Mouse (Mus musculus): ENCODE measurements around the gene Cxxc4. TPM values are rescaled to one million over a fixed set of nuclear protein-coding genes. Genes with fewer than 3 reads are reported as not detected.
A peak's percentile ranks its signal among the peaks of the same experiment; 100 is the strongest.
"Not testable (repeated sequence)": the region's sequence is repeated elsewhere in the genome, so short reads cannot be mapped to it uniquely, and the experiment has no call there.

Cxxc4 gene
- polyA plus RNA-seq (2015; fragmentation: Nextera tagmentation; extraction: Ambion mirVana) = 2.9 and 4.1 TPM in 2 replicates

GRCm38 (mm10) chr3:134236414-134237112, at the start of gene Cxxc4:
TSS of gene Cxxc4 (plus strand) at chr3:134236484.
- peak; percentile 70 for DNase-seq (ENCODE audit: low spot score)
- Histone ChIP-seq H3K27me3 (ENCODE audit: insufficient read depth, low read length) (no peaks in the 10 kb centered on the region), H3K36me3 (ENCODE audit: insufficient read depth, low read length) (no peaks in the 10 kb centered on the region), H3K4me1 (replicated peaks; ENCODE audit: insufficient read depth, low read length) (0 out of 2 replicates have a peak, but pooled peaks cover 7% of the 10 kb centered on the region), H3K9me3 (replicated peaks; ENCODE audit: low read length) (no peaks in the 10 kb centered on the region), H3K9ac (ENCODE audit: low read depth, low read length) (peak within 1 kb of the TSS; percentile 47; the same call in 1 of the 2 replicates), H3K4me3 (replicated peaks; ENCODE audit: low read depth, low read length) (peak within 1 kb of the TSS; percentile 42), H3K4me2 (ENCODE audit: low read length) (peak within 1 kb of the TSS; percentile 74), H3K27ac (peak within 1 kb of the TSS; percentile 31; the same call in 1 of the 2 replicates)
- no peak for TF ChIP-seq CTCF (IDR thresholded peaks at IDR 0.05; ENCODE audit: low read depth)
- WGBS = 3% methylated on average over 17 of the region's 22 CpGs
- peak; percentile 59 for ATAC-seq (replicated peaks; ENCODE audit: low FRiP score, low read depth)

DNA sequence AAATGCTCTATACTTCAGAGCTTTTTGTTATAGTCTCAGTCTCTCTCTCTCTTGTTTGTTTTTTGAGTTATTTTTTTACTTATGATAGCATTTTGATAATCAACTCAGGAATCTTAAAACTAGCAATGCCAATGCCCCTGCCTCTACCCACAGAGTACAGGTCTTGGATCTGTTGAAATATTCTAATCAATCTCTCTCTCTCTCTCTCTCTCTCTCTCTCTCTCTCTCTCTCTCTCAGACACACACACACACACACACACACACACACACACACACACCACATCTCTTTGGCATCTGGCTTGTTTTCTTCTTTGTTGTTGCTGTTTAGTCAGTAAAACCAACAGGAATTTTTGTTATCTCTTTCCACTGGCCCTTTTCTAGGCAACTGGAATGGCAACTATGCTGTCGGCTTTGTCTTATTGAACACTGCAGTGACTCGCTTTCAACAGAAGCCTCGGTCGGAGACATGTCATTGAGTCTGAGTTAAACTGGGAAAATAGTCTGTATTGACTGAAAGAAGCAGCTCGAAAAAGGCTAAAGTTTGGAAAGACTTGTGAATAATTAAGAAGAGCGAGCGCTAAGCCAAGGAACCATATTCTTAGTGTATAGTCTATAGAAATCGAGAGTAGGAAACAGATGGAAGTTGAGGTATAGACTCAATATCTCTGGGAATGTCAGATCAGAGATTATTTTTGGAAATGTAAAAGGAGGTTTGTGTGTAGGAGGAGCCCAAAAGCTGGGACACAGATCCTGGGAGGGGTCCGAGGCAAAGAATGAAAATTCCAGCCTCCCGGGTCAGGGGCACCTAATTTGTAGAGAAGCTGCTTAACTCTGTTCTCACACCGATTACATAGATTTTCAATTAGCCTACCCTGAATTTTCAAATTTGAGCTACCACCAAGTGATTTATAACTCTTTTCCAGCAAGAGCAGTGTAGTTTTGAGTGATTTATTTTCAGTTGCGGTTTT, 47.0 kb upstream of the Cxxc4 start:
- Histone ChIP-seq H3K4me3 (replicated peaks; ENCODE audit: low read depth, low read length) (0 out of 2 replicates have a peak overlapping the region, but pooled peaks have one; percentile 17), H3K36me3 (ENCODE audit: insufficient read depth, low read length) (no peaks in the 10 kb centered on the region), H3K4me1 (replicated peaks; ENCODE audit: insufficient read depth, low read length) (no peaks in the 10 kb centered on the region), H3K4me2 (ENCODE audit: low read length) (peak overlapping the region; percentile 45), H3K27ac (no peak overlapping the region), H3K9me3 (replicated peaks; ENCODE audit: low read length) (no peaks in the 10 kb centered on the region), H3K9ac (ENCODE audit: low read depth, low read length) (no peak overlapping the region), H3K27me3 (ENCODE audit: insufficient read depth, low read length) (no peaks in the 10 kb centered on the region)
- DNase-seq (ENCODE audit: low spot score) (no peak), ATAC-seq (replicated peaks; ENCODE audit: low FRiP score, low read depth) (no peak)
- no peak for TF ChIP-seq CTCF (IDR thresholded peaks at IDR 0.05; ENCODE audit: low read depth)
- WGBS = 76% methylated on average over 12 of the region's 12 CpGs

GRCm38 (mm10) chr3:134190046-134190445, 46.2 kb upstream of the Cxxc4 start:
- no peak for TF ChIP-seq CTCF (IDR thresholded peaks at IDR 0.05; ENCODE audit: low read depth)
- H3K4me3 ChIP-seq (replicated peaks; ENCODE audit: low read depth, low read length) = 0 out of 2 replicates have a peak overlapping the region, but pooled peaks have one; percentile 17
- DNase-seq (ENCODE audit: low spot score) (no peak), ATAC-seq (replicated peaks; ENCODE audit: low FRiP score, low read depth) (no peak)
- no peak overlapping the region for H3K9ac ChIP-seq (ENCODE audit: low read depth, low read length)
- H3K36me3 ChIP-seq (ENCODE audit: insufficient read depth, low read length) = no peaks in the 10 kb centered on the region
- H3K27me3 ChIP-seq (ENCODE audit: insufficient read depth, low read length) = no peaks in the 10 kb centered on the region
- WGBS = 37% methylated on average over 11 of the region's 11 CpGs
- no peaks in the 10 kb centered on the region for H3K9me3 ChIP-seq (replicated peaks; ENCODE audit: low read length)
- H3K4me1 ChIP-seq (replicated peaks; ENCODE audit: insufficient read depth, low read length) = no peaks in the 10 kb centered on the region
- H3K4me2 ChIP-seq (ENCODE audit: low read length) = peak overlapping the region; percentile 45
- no peak overlapping the region for H3K27ac ChIP-seq

DNA sequence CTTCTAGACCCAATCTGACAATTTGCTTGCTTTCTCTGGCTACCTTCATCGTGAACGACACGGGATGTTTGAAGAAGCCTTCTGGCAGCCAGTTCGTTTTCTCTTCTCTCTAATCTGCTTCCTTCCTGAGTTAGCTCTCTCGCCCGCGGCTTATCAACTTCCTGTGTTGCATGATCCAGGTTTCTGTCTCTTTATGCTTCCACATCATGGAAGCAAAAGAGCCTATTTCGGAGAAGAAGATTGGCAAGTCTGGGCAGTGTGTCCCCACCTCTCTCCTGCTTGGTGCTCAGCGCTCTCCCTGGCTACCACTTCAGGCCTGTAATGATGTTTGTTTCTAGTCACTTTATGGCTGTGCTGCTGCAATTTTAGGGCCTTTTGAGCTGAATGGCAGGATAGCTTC, 36.4 kb upstream of the Cxxc4 start:
- H3K9me3 ChIP-seq (replicated peaks; ENCODE audit: low read length) = no peaks in the 10 kb centered on the region
- WGBS = 22% methylated on average over 9 of the region's 9 CpGs
- no peak overlapping the region for H3K4me2 ChIP-seq (ENCODE audit: low read length)
- no peaks in the 10 kb centered on the region for H3K27me3 ChIP-seq (ENCODE audit: insufficient read depth, low read length)
- no peak overlapping the region for H3K4me3 ChIP-seq (replicated peaks; ENCODE audit: low read depth, low read length)
- H3K27ac ChIP-seq = no peak overlapping the region
- DNase-seq (ENCODE audit: low spot score) (peak; percentile 22), ATAC-seq (replicated peaks; ENCODE audit: low FRiP score, low read depth) (no peak)
- no peak for TF ChIP-seq CTCF (IDR thresholded peaks at IDR 0.05; ENCODE audit: low read depth)
- no peaks in the 10 kb centered on the region for H3K4me1 ChIP-seq (replicated peaks; ENCODE audit: insufficient read depth, low read length)
- no peak overlapping the region for H3K9ac ChIP-seq (ENCODE audit: low read depth, low read length)
- no peaks in the 10 kb centered on the region for H3K36me3 ChIP-seq (ENCODE audit: insufficient read depth, low read length)

GRCm38 (mm10) chr3:134206624-134207023, 29.7 kb upstream of the Cxxc4 start:
- no peaks in the 10 kb centered on the region for H3K36me3 ChIP-seq (ENCODE audit: insufficient read depth, low read length)
- no peak for DNase-seq (ENCODE audit: low spot score)
- H3K27me3 ChIP-seq (ENCODE audit: insufficient read depth, low read length) = no peaks in the 10 kb centered on the region
- H3K4me1 ChIP-seq (replicated peaks; ENCODE audit: insufficient read depth, low read length) = no peaks in the 10 kb centered on the region
- H3K9ac ChIP-seq (ENCODE audit: low read depth, low read length) = no peak overlapping the region
- H3K4me2 ChIP-seq (ENCODE audit: low read length) = no peak overlapping the region
- 90% methylated on average over 3 of the region's 3 CpGs for WGBS
- H3K4me3 ChIP-seq (replicated peaks; ENCODE audit: low read depth, low read length) = no peak overlapping the region
- TF ChIP-seq CTCF (IDR thresholded peaks at IDR 0.05; ENCODE audit: low read depth) = no peak
- no peak overlapping the region for H3K27ac ChIP-seq
- no peak for ATAC-seq (replicated peaks; ENCODE audit: low FRiP score, low read depth)
- H3K9me3 ChIP-seq (replicated peaks; ENCODE audit: low read length) = no peaks in the 10 kb centered on the region

- ATAC-seq (replicated peaks; ENCODE audit: low FRiP score, low read depth) = no peak
- Histone ChIP-seq H3K9ac (ENCODE audit: low read depth, low read length) (no peak overlapping the region), H3K27me3 (ENCODE audit: insufficient read depth, low read length) (no peaks in the 10 kb centered on the region), H3K36me3 (ENCODE audit: insufficient read depth, low read length) (no peaks in the 10 kb centered on the region), H3K4me2 (ENCODE audit: low read length) (no peak overlapping the region), H3K27ac (no peak overlapping the region), H3K4me3 (replicated peaks; ENCODE audit: low read depth, low read length) (no peak overlapping the region), H3K4me1 (replicated peaks; ENCODE audit: insufficient read depth, low read length) (no peaks in the 10 kb centered on the region), H3K9me3 (replicated peaks; ENCODE audit: low read length) (no peaks in the 10 kb centered on the region)
- 75% methylated on average over 6 of the region's 6 CpGs for WGBS
- DNase-seq (ENCODE audit: low spot score) = no peak
- TF ChIP-seq CTCF (IDR thresholded peaks at IDR 0.05; ENCODE audit: low read depth) = no peak
Measured at GRCm38 (mm10) chr3:134210950-134211349, 25.3 kb upstream of the Cxxc4 start.

DNA sequence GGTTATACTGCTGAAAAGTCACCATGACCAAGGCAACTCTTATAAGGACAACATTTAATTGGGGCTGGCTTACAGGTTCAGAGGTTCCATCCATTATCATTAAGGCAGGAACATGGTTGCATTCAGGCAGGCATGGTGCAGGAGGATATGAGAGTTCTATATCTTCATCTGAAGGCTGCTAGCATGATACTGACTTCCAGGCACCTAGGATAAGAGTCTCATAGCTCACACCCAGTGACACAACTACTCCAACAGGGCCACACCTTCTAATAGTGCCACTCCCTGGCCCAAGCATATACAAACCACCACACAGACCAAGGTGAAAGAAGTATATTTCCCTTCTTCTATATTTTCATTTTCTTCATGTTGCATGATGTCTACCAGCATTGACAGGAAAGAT, 16.4 kb upstream of the Cxxc4 start:
- H3K9ac ChIP-seq (ENCODE audit: low read depth, low read length); H3K36me3 ChIP-seq (ENCODE audit: insufficient read depth, low read length); H3K4me3 ChIP-seq (replicated peaks; ENCODE audit: low read depth, low read length); ATAC-seq (replicated peaks; ENCODE audit: low FRiP score, low read depth); H3K27me3 ChIP-seq (ENCODE audit: insufficient read depth, low read length); H3K4me1 ChIP-seq (replicated peaks; ENCODE audit: insufficient read depth, low read length); H3K9me3 ChIP-seq (replicated peaks; ENCODE audit: low read length); DNase-seq (ENCODE audit: low spot score); H3K4me2 ChIP-seq (ENCODE audit: low read length); H3K27ac ChIP-seq: not testable (repeated sequence)

Measured in kidney, postnatal 0 days (tissue).